Mouse (Mus musculus) ES-CJ7 (cell line): ENCODE data around the gene Tmem143.

Experiments used
- DNase-seq: peaks from one replicate; pipeline ENCODE4 v3.0.0; 2011; ENCODE audit warnings: low read depth, low spot score

The Tmem143 gene

DNA sequence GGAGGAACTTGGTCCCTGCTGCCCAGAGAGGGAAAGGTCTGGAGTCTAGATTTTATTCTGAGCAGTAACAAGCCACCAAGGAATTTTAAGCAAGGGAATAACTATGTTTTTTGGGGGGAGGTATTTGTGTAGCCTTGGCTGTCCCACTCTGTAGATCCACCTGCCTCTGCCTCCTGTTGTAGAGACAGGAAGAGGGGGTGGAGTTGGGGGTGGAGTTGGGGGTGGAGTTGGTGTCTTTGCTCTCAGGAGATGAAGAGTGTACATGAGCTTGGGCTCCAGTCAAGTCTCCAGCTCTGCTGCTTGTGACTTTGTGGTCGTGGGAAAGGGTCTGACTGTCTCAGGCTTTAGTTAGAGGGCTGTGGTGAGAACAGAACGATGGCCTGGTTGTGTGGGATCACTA, 15.7 kb upstream of the Tmem143 start:
- DNase-seq, result peak; percentile 34

DNA sequence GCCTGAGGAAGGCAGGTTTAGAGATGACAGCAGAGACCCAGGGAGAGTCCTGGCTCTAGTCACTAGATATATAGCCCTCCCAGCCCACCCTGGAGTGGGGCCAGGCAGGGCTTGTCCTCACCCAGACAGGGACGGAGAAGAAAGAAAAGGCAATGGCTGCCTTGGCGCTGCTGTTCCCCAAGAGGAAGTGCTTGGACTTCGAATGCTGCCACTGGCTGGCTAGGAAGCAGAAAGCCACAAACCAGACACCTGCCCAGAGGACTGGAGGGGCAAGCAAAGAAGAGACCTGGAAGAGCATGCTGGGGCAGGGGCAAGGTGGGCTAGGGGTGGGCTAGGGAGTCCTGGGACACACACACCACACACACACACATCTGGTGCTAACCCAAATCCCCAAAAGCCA, 9.5 kb upstream of the Tmem143 start:
- no peak for DNase-seq

DNA sequence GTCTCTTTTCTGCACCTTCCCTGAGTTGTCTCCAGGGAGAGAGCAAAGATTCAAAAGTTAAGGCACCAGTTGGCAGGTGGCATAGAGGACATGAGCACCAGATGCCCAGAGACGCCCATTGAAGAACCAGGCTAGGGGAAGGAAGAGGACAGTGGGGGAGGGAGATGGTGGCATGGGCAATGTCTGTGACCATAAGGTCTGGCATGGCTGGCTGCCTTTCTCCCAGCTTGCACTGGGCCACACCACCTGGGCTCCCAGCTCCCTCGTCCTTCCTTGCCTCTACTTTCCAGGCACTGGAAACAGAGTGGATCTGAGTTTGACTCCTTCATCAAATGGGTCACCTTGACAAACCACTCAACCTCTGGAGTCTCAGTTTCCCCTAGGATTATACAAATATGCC, 4.1 kb upstream of the Tmem143 start:
- DNase-seq, result no peak

DNA sequence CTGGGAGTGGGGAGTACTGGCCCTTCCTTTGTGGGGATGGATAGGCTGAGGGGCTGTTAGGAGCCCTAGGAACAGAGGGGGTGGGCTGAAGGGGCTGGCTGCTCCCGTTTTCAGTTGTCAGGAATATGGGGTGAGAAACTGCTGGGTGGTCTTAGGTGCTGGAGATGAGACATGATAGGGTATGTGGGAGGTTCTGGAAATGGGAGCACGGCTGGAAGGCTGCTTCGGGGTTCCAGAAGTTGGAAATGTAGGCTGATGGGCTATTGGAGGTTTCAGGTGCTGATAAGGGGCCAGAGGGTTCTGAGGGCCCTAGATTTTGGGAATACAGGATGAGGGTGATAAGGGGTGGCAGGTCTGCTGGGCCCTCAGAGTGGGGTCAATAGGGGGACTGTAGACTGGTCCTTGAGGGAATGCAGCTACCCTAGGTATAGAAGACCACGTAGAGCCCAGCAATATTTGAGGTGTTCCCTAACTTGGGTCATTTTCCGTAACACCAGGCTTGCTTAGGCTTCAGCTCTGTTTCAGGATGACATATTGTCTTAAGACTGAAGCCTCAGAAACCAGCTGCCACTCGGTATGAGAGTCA, 717 bp upstream of the Tmem143 start:
- no peak for DNase-seq

DNA sequence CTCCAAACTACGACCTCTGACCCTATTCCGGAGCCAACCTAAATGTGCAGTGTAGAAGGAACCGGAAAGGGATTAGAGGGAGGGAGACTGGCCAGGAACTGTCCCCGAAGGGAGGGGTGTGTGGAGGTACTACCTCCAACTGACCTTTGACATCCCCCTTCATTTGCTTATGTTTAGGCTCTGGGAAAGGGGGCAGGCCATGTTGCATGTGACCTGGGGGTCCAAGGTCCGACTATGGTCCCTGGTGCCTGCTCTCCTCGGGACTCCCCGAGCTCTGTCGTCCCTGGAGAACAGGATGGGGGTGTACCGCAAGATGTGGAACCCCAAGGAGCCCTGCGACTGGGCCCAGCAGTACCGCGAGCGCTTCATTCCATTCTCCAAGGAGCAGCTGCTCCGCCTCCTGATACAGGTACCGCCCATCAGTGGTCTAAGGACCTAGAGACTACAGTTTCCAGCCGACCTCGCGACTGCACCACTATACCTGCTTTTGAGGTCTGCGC, 567 bp downstream of the Tmem143 start:
- DNase-seq, result peak; percentile 89

DNA sequence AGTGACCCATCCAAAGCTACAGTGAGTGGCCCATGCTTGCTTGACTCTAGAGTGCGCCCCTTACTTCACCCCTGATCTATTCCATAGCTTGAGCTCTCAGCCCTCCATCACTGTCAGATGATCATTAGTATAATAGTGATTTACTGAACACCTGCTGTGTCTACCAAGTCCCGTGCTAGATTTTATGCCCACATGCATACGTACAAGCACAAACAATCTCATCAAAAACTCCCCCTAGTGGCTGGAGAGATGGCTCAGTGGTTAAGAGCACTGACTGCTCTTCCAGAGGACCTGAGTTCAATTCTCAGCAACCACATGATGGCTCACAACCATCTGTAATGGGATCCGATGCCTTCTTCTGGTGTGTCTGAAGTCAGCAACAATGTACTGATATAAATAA, 1.4 kb downstream of the Tmem143 start:
- DNase-seq, result peak; percentile 70

DNA sequence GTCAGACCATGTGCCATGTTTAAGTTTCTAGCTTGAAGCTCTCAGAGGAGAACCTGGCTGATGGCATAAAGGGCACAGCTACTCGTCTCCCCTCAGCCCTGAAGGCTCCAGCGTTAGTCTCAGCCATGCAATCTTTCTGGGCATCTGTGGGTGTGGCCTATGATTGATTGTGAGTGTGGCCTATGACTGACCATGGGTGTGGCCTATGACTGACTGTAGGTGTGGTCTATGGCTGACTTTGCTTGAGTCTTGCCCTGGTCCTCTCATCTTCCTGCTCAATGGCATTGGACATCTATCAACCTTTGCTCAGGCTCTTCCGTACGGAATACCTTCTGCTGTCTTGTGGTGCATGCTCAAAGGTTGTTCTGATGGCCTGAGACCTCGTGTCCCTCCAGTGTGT, 4.8 kb downstream of the Tmem143 start:
- DNase-seq, result peak; percentile 84

DNA sequence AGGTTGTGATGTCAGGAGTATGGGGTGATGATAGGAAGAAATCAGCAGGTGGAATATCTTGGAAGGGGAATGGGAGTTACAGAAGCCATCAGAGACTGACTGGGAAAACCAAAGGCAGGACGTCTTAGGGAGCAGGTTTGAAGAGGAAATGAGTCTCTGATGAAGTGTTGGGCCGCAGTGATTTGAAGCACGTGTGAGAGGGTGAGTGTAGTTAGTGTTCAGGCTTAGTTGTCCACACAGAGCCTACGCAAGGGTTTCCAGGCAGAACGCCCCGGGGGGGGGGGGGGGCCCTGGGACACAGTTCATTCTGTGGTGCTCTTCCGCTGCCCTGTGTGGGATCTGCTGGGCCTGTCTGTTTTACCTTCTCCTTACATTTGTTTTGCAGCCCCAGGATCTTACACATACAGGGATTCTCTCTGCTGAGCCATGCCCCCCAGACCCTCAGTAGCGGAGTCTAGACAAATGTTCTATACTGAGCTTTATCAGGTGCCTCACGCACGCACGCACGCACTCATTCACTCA, 5.8 kb downstream of the Tmem143 start:
- peak; percentile 54 for DNase-seq

DNA sequence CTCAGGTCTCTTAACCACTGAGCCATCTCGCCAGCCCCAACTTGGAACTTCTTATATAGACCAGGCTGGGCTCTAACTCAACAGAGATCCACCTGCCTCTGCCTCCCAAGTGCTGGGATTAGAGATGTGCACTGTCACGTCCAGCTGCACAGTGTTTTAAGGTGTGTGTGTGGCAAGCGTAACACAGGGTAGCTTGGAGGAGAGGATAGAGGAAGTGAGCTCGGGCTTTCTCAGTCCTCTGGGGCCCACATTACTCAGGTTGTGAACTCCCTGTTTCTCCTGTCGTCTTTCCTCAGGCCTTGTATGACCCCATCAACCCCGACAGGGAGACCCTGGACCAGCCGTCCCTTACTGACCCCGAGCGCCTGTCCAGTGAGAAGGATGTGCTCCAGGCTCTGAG, 9.9 kb downstream of the Tmem143 start:
- DNase-seq, result no peak

DNA sequence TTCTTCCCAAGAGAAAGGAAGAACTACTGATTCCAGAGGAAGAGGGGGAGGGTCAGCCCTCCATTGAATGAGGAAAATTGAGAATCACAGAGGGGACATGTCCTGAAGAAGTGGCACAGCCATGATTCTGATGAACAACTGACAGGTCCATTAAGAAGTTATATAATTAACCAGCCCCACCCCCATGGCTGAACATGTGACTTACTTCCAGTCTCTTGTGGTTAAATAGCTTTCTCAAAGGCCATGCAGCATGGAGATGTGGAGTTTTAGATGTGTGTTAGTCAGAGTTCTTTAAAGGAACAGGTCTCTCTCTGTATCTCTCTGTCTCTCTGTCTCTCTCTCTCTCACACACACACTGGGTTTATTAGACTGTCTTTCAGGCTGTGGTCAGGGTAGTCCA, 11.6 kb downstream of the Tmem143 start:
- no peak for DNase-seq

DNA sequence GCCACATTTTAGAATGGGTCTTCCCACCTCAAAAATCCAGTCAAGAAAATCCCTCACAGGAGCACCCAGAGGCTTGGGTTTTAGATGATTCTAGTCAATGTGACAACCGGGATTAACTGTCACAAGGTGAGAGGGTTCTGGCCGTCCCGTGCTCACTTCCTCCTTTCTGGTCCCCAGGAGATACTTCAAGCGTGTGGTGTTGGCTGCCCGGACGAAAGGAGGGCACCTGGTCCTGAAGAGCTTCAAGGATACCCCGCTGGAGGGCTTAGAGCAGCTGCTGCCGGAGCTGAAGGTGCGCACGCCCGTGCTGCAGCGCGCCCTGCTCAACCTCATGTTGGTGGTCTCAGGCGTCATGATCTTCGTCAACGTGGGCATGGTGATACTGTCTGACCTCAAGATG, 12.4 kb downstream of the Tmem143 start:
- DNase-seq, result no peak

DNA sequence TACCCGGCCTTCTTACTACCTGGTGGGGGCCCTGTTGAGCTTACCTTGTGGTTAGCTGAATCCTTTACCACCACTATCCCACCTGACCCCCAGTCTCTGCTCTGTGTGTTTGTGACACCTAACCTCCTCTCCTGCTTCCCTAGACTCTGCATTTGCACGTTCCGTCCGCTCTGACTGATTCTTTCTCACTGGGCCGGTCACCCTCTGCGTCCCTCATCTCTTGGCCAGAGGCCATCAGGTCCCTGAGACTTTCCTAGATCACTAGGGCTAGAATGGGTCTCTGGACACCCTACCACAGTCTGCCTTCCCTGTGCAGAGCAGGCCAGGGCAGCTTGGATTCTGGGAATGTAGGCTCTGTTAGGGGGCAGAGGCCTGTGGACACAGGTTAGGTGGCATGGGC, 17.3 kb downstream of the Tmem143 start:
- DNase-seq, result no peak

DNA sequence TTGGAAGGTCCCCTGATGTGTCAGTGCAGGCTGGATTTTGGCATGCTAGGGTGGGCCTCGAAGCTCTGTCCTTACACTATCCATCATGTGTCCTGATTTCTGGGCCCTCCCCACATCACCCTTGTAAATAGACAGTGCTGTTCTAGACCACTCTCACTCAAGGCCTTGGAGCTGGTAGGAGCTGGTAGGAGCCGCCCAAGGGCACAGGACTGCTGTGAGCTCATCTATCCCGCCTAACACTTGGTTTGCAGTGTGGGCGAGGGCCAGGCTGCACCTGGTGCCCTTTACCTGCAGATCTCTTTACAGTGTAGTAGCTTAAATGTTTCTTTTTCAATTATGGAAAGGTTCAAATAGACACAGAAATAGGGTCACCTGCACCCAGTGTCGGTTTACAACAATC, 18.3 kb downstream of the Tmem143 start:
- no peak for DNase-seq

DNA sequence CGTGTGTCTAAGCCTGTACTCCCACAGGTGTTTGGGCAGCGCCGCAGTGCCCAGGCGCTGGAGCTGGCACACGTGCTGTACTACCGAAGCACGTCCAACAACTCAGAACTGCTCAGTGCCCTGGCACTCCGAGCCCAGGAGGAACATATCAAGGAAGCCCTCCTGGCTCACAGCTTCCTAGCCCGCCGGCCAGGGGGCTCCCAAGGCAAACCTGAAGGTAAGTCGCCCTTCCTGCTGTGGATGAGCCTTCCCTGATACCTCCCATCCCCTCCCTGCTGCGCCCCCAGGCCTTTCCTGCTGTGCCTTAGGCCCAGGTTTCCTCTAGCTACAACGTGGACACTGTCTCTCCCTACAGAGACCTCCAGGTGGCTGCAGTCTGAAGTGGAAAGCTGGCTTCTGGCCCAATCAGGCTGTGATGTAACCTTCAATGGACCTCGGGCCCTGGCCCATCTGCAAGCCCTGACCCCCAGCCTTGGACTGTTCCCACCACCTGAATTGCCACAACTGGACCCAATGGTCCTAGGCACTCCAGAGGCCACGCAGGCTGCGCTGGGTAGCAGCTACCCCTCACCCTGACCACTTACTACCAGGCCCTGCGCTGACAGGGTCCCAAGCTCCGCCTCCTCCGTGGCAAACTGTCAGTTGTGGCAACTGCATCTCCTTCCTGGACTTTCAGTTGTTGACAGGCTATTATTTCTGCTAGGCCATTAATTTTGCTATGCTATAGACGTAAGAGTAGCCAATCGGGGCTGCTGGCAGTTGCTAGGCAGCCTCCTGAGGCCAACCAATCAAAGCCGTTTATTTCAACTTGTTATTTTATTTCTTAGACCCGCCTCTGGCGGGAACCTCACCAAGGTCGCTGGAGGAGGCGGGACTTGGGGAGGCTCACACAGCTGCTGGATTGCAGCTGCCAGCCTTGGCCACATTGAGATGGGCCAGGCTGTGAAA, 19.6 kb downstream of the Tmem143 start:
- DNase-seq, result peak; percentile 69

DNA sequence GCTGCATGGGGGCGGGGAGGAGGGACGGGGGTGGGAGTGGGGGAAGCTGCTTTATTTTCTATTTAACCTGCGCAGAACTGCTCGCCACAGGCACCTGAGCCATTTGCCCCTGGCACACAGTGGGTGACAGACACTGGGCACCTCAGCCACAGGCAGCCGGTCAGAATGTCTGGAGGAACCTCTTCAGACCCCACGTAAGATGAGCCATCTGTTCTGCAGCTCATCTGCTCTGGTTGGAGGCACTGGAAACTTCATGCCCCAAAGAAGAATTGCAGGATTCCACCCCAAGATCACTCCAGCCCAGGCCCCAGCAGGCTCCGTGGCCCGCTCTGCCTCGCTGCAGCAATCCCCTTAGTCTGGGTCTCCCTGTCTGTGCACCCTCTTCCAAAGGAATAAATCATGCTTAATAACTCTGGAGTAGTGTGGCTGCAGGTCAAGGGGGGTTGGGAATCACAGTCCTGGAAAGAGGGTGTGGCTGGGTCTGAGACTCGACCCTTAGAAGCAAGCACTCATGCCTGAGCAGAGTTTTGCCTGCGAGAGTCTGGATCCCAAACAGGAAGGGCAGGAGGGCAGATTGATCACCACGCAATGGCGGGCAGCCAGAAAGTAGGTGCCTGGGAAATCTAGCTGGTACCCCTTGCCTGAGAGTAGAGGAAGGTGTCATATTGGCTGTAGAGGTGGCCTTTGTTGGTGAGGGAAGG, 20.4 kb downstream of the Tmem143 start:
- DNase-seq, result no peak

DNA sequence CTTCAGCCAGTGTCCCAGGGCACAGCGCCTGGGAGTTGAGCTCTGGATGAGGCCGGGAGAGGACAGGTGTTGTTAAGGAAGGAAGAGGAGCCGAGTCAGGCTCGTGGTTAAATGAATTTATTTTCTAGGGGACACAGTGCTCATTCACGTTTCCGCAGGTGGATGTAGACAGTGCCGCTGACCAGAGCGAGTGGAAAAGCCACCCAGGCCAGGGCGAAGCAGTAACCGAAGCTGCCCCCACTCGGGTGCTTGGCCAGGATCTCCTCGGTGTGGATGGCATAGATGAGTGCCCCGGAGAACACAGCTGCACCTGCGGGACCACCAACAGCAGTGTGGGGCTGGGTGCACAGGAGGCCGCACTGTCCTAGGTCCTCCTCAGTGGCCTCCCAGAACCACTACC, 21.2 kb downstream of the Tmem143 start:
- DNase-seq, result no peak

DNA sequence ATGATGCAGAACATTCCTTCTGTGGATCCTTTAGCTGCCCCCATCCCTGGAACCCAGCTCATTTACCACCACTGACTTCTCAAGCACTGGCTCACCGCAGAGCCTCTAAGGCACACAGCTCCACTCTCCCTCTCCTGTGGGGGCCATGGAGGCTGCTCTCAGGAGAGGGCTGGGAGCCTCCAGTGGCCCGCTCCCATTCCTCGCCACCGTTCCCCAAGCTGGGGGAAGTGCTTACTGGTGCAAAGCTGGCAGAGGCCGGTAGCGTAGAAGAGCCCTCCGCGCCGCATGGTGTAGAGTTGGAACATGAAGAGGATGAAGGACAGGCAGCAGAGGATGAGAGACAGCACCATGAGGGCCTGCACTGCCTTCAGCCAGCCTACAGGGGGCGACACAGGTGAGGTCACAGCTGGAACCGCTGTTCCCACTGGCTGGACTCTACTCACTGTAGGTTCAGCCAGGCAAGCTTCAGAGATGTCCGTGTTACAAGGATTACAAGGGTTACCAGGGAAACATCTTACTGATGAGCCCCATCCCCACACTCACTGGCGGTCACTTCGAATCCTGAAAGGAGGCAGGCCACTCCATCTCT, 22.4 kb downstream of the Tmem143 start:
- peak; percentile 65 for DNase-seq

DNA sequence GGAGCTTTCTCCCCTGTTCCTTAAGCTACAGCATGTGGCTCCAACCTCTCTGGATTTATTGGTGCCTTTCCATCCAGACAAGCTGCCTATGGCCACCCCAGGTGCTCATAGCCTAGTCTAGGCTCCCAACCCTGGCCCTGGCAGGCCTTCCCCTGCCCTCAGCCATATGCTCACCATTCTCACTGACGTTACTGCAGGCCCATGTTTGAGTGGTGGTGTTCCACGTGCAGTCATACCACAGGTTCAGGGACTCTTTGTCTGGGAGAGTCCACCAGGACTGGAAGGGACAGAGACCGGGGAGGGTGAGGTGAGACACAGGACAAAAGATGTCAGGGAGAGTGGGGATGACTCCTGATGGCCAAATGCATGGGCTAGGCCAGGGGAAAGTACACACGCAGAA, 23.0 kb downstream of the Tmem143 start:
- no peak for DNase-seq

DNA sequence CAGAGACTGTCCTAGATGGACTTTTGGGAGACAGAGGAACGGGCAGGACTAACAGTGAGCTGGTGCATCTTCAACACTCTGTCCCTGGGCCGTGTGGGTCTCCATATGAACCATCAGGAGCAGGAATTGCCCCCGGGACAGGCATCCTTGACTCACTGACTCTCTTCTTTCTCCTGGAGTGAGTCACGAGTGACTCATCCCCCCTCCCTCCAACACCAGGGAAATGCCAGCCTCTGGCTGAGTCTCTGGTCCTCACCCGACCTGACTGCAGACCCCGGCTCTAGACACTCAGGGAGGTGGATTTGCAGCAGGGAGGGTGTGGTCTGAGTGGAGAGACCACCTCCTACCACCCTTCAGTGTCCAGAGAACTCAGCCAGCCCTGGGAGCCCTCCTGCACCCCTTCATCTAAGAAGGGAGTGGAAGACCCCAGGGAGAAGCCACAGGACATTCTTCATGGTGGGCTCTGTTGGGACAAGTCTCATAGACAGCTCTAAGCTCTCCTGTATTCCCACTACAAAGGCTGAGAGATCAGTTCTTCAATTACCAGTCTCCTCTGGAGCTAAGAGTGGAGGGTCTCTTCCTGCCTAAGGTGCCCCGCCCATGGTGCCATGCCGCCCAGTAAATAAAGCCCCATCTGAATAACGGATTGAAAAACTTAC, 24.0 kb downstream of the Tmem143 start:
- DNase-seq, result no peak

DNA sequence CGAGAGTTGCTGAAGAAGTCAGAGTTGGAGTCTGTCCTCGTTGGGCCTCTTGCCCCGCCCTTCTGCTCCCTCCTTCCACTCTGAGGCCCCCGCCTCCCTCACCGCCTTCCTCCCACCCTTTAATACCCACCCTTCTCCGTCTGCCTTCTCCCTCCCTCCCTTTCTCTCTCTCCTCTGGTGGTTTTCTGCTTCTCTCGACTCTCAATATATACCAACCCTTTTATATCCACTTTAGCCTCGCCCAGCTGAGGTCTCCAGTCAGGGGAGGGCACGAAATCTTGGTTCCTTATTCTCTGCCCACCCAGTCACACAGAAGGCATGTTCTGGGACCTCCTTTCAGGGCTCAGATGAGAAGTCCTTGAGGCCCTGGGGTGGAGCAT, 24.5 kb downstream of the Tmem143 start, which contains the start of gene Emp3:
Gene Emp3, minus strand, starts transcription at position 163 of the 380 bp plus-strand sequence.
- DNase-seq, result no peak

DNA sequence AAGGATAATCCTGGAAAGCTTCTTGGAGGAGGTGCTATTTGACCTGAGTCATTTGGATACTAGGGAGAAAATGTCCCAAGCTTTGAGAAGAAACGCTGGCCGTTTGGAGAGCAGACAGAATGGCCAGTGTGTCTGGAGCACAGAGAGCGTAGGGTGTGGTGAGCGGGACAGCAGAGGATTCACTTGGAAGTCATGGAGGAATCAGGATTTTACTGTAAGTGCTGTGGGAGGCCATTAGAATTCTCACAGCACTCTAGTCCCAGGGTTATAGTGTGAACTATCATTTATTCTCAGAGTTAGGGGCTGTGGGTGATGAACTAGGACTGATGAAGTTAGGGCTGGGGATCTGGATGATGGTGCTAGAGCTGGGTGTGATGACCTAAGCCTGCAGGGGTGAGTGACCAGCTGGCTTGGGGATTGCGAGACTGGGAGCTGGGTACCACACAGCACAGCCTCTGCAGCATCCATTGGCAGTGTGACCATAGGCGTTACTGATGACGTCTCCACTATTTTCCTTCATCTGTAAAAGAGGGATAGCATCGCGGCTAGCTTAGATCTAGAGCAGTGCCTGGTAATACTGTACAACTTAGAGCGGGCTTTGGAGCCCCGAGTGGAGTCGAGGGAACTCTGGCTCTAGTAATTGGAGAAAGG, 25.3 kb downstream of the Tmem143 start:
- no peak for DNase-seq
